Mouse (Mus musculus) hindbrain, embryonic 10.5 days (tissue): ENCODE data around the gene Hcfc2. TPM values are rescaled to one million over a fixed set of nuclear protein-coding genes. Genes with fewer than 3 reads are reported as not detected.
A peak's percentile ranks its signal among the peaks of the same experiment; 100 is the strongest.

Experiments
- DNase-seq: peaks from one replicate; pipeline ENCODE4 v3.0.0-alpha.2; 2017; ENCODE audit warnings: low spot score
- H3K27ac ChIP-seq: fragments of 300-500 bp; sonication (generic); 2 replicates; pipeline ENCODE4 v1.5.1; 2016; ENCODE audit warnings: mild to moderate bottlenecking, moderate library complexity
- H3K27me3 ChIP-seq: fragments of 300-500 bp; sonication (generic); 2 replicates; pipeline ENCODE4 v1.6.1; 2016; ENCODE audit warnings: mild to moderate bottlenecking; ENCODE audit not compliant: poor library complexity, insufficient read depth, severe bottlenecking
- H3K36me3 ChIP-seq: fragments of 300-500 bp; sonication (generic); 2 replicates; pipeline ENCODE4 v1.6.1; 2016; ENCODE audit warnings: mild to moderate bottlenecking, moderate library complexity
- H3K4me1 ChIP-seq: fragments of 300-500 bp; sonication (generic); replicated peaks from 2 replicates; pipeline ENCODE4 v1.6.1; 2016; ENCODE audit warnings: mild to moderate bottlenecking
- H3K4me3 ChIP-seq: fragments of 300-500 bp; sonication (generic); 2 replicates; pipeline ENCODE4 v1.5.1; 2016; ENCODE audit warnings: mild to moderate bottlenecking, moderate library complexity
- H3K9me3 ChIP-seq: fragments of 300-500 bp; sonication (generic); 2 replicates; pipeline ENCODE4 v1.6.1; 2016; ENCODE audit warnings: mild to moderate bottlenecking, moderate library complexity
- WGBS: fragments of 180-500 bp; shearing (Covaris S2); methylation state at CpG from one replicate; pipeline ENCODE4 v1.1.7; 2016; 5-methylcytosine and 5-hydroxymethylcytosine counted together
- polyA plus RNA-seq: library from polyadenylated mRNA; unstranded; fragments of >200 nt; fragmentation: Nextera tagmentation; extraction: Ambion mirVana; gene quantifications from 2 replicates; pipeline ENCODE4 v1.2.1, GENCODE M21; 2016

The Hcfc2 gene
- polyA plus RNA-seq, 1 experiment from 2014 or later: 27.1 TPM

DNA sequence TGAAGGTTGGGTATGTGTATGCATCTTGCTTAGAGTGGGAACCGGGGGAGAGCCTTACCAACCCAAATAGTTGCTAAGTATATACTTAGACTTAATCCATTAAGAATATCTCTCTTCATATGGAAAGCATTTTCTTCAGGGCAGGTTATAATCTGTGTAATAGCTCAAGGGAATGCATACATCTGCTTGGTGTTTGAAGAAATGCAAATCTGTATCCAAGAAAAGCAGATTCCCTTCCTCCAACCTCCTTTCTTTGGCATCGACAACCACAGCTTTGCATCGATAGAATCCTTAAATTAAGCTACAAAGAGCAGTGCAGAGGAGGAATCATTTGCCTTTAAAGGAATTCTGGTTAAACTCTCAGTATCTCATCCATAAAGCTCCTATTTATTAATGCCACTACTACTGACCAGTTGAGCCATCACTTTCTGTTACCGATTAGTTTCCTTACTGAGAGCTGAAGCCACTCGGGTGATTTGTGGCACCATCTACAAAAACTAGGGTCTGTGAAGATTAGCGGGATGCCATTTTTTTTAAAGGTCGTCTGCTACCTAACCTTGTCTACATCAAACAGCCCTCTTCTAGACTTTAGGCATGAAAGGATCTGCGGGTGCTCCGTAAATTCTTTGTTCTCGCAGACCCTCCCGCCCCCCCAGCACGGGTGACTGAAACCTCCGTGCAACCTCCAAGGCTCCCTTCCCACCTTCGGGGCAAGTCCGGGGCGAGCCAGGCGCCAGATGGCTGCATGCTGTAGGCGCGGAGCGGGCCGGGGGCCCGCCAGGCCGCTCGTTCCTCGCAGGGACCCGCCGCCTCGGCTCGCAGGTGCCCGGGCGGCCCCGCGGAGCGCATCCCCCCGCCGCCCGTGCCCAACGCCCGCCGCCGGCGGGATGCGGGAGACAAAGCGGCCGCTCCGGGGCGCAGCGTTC is 67.1 kb downstream of the Hcfc2 start:
- Histone ChIP-seq H3K9me3 (no peaks in the 10 kb centered on the region), H3K36me3 (peaks cover 37% of the 10 kb centered on the region), H3K27me3 (no peaks in the 10 kb centered on the region), H3K4me1 (peaks cover 39% of the 10 kb centered on the region), H3K4me3 (peak overlapping the region; percentile 95), H3K27ac (peak overlapping the region; percentile 100)
- DNase-seq: peak; percentile 56
- under 1% methylated on average over 48 of the region's 48 CpGs for WGBS

DNA sequence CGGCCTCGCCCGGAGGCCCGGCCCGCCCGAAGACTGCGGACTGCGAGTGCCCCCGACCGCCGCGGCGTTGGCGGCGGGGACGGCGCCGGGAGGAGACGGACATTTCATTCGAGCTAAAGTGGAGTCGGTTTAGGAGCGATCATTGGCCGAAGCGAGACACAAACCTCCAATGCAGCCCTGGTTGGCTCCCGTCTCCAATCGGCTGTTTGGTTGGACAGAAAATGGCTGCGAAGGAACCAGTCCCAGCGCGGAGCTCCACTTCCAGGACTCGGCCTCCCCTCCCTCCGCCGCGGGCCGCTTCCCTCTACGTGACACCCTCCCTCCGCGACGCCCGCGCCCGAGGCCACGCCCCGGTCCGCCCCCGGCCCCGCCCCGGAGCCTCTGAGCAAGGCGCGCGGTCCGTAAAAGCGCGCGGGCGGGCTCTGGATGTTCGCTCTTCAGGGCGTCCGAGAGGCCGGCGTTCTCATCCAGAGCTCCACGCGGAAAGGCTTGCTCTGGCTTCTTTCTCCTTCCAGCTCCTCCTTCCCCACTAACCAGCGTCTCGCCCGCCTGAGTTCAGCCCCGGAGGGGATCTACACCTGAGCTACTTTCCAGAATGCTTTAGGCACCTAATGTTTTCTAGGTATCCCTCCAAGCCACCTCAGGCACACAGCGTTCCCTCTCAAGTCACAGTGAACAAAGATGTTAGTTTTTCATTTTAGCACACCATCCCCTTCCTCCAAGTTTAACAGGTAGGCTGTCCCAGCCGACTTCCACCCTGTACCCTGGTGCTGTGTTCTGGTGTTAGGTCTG is 68.1 kb downstream of the Hcfc2 start, which contains the start of gene Nfyb:
TSS of gene Nfyb (minus strand) at position 305 of the 792 bp plus-strand sequence.
- Histone ChIP-seq H3K4me1 (peaks cover 44% of the 10 kb centered on the region), H3K27me3 (no peaks in the 10 kb centered on the region), H3K4me3 (peak within 1 kb of the TSS; percentile 95), H3K27ac (peak within 1 kb of the TSS; percentile 100), H3K9me3 (no peaks in the 10 kb centered on the region), H3K36me3 (peaks cover 27% of the 10 kb centered on the region)
- WGBS: under 1% methylated on average over 68 of the region's 68 CpGs
- peak; percentile 97 for DNase-seq

DNA sequence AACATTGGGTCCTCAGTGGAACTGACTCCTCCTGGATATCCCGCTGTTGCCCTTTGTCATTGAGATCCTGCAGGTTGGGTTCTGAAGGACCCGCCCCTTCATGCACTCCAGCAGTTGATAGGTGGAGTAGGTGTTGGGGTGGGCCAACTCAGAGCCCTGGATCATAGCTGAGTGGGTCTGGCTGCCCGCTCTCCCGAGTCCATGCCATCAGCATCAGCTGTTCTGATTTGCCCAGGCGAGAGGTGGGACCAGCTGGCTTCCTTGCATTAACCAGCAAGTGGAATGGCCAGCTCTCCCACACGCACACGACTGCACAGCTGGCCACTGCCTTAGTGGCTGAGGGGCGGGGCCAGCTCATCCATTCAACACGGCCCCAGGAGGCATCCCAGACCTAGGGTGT is 72.9 kb downstream of the Hcfc2 start:
- Histone ChIP-seq H3K27me3 (no peaks in the 10 kb centered on the region), H3K4me3 (no peak overlapping the region), H3K9me3 (peaks cover 4% of the 10 kb centered on the region; the same call in 1 of the 2 replicates), H3K36me3 (no peaks in the 10 kb centered on the region), H3K4me1 (peaks cover 14% of the 10 kb centered on the region), H3K27ac (no peak overlapping the region; the same call in 1 of the 2 replicates)
- WGBS: 24% methylated on average over 9 of the region's 9 CpGs
- peak; percentile 38 for DNase-seq

DNA sequence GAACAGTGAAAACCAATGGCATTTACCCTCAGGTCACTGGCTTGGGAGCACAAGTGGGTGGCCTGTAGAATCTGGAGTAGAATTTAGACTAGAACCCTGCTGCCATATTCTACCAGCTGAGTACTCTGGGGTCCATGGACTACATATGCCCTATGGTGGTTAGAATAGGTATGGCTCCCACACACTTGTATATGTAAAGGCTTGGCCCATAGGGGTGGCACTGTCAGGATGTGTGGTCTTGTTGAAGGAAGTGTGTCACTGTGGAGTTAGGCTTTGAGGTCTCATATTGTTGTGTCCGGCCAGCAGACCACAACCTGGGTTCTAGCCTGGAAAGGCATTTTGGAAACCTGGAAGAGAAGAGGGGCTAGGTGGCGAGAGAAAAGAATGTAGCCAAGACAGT is 74.8 kb downstream of the Hcfc2 start:
- H3K9me3 ChIP-seq: peaks cover 4% of the 10 kb centered on the region; the same call in 1 of the 2 replicates
- H3K4me3 ChIP-seq: no peak overlapping the region
- H3K4me1 ChIP-seq: peaks cover 7% of the 10 kb centered on the region
- no peak overlapping the region for H3K27ac ChIP-seq
- WGBS: 85% methylated on average over 2 of the region's 2 CpGs
- no peaks in the 10 kb centered on the region for H3K36me3 ChIP-seq
- DNase-seq: no peak
- no peaks in the 10 kb centered on the region for H3K27me3 ChIP-seq

DNA sequence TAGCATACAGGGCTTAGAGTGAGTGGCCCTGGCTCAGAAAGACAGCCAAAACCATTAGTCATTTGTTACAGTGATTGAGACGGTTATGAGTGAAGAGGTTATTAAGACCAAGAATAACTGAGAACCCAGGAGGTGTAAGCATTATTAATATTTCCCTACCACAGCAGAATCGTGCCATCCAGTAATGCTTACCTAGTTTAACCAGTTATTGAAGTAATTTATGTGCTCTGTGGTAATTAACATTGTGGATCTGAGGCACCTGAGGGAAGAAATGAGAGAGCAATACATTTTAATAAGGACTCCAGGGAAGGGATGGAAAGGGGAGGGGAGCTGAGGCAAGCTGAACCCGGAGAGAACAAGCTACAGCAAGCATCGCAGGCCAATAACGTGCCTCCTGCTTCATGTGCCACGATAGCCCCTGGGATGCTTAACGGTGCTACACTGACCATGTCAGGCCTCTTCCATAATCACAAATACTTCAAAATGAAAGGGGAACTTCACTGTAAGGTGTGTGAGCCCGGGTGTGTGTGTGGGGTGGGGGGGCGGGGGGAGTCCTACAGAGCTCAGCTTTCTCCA is 75.7 kb downstream of the Hcfc2 start:
- Histone ChIP-seq H3K4me1 (peaks cover 7% of the 10 kb centered on the region), H3K4me3 (no peak overlapping the region), H3K27me3 (no peaks in the 10 kb centered on the region), H3K36me3 (no peaks in the 10 kb centered on the region), H3K9me3 (peaks cover 4% of the 10 kb centered on the region; the same call in 1 of the 2 replicates), H3K27ac (no peak overlapping the region)
- DNase-seq: no peak
- 74% methylated on average over 9 of the region's 9 CpGs for WGBS

DNA sequence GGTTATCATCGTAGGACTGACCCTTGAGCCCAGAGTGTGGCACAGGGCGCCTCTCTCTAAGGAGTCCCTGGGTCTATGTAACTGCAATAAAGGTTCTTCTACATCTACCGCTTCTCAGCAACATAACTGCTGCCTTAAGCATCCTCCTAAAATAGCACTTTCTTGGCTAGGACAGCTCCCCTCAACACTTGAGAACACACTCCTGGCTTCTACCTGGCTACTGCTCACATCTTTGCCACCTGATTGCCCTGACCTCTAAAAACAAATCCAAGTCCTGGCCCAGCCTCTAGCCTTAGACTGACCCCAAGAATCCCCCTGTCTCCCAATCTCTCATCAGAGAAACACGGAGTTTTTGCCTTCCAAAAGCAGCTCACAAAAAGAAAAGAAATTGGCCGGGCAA is 78.9 kb downstream of the Hcfc2 start:
- no peaks in the 10 kb centered on the region for H3K27me3 ChIP-seq
- H3K4me1 ChIP-seq: peaks cover 7% of the 10 kb centered on the region
- H3K36me3 ChIP-seq: no peaks in the 10 kb centered on the region
- H3K27ac ChIP-seq: no peak overlapping the region
- peaks cover 4% of the 10 kb centered on the region; the same call in 1 of the 2 replicates for H3K9me3 ChIP-seq
- DNase-seq: no peak
- no peak overlapping the region for H3K4me3 ChIP-seq
- 91% methylated on average over 5 of the region's 5 CpGs for WGBS

DNA sequence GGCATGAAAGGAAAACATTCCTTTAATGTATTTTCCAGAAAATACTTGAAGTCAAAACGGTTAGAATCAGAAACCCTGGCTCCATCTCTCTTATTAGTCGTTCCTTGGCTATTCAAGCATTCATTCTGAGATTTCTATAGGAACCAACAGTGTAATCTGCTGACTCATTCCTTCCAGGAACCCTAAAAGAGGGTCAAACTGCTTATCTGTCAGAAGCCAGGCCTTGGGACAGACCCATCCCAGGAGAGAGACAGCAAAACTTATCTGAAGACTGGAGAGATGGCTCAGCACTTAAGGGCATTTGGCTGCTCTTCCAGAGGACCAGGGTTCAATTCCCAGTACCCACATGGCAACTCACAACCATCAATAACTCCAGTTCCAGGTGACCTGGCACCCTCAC is 81.1 kb downstream of the Hcfc2 start:
- H3K27ac ChIP-seq: no peak overlapping the region
- H3K4me3 ChIP-seq: no peak overlapping the region
- DNase-seq: no peak
- peaks cover 7% of the 10 kb centered on the region for H3K4me1 ChIP-seq
- peaks cover 4% of the 10 kb centered on the region; the same call in 1 of the 2 replicates for H3K9me3 ChIP-seq
- WGBS: 67% methylated on average over 2 of the region's 2 CpGs
- no peaks in the 10 kb centered on the region for H3K27me3 ChIP-seq
- no peaks in the 10 kb centered on the region for H3K36me3 ChIP-seq

DNA sequence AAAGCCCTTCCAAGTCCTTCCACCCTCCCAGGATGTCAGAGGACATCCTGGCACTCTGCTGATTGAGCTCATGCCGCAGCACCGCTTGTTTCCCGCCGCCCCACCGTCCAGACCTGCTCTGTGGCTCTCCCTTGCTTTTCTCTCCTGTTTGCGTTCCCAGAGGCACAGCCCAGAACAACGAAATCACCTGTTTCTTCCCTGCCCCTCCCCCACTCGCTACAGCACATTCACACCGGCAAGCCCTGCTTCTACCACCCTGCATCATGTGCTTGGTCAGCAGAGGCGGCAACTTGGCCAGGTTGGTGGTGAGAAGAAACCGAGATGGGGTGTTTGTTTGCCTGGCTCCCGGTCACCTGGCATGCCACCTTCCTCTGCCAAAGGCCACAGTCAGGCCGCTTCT is 81.9 kb downstream of the Hcfc2 start:
- H3K4me3 ChIP-seq: no peak overlapping the region
- peaks cover 7% of the 10 kb centered on the region for H3K4me1 ChIP-seq
- H3K27me3 ChIP-seq: no peaks in the 10 kb centered on the region
- 0 out of 2 replicates have a peak overlapping the region, but pooled peaks have one; percentile 46 for H3K27ac ChIP-seq
- H3K9me3 ChIP-seq: peaks cover 4% of the 10 kb centered on the region; the same call in 1 of the 2 replicates
- no peak for DNase-seq
- WGBS: 32% methylated on average over 13 of the region's 13 CpGs
- no peaks in the 10 kb centered on the region for H3K36me3 ChIP-seq

DNA sequence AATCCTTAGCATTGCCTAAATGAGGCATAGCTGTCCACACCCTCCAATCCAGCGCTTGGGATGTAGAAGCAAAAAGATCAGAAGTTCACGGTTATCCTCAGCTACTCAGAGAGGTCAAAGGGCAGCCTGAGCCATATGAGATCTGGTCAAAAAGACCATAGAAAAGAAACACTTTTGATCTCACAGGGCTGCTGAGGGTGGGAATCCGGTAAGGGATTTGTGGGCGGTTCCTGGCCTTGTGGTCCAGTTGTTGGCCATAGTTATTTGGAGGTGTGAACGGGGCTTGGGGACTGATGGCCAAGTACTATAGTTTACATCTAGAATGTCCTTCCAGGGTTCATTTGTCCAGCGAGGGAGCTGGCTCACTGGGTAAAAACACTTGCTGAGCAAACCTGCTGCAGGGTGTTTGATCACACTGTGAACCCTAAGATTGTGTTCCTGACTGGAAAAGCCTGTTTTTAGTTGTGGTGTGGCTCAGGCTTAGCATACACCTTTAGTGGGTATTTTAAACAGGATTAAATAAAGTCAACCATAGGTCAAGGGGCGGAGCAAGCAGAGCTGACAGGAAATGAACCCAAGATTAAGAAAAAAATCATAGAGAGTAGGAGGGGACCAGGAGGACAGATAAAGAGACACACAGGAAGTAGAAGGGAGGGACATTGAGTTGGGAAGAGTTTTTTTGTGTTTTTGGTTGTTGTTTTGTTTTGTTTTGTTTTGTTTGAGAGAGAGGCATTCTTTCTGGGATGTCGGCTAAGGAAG is 83.0 kb downstream of the Hcfc2 start:
- Histone ChIP-seq H3K27me3 (no peaks in the 10 kb centered on the region), H3K36me3 (no peaks in the 10 kb centered on the region), H3K27ac (no peak overlapping the region), H3K4me1 (peaks cover 7% of the 10 kb centered on the region), H3K9me3 (no peaks in the 10 kb centered on the region), H3K4me3 (no peak overlapping the region)
- no peak for DNase-seq
- 76% methylated on average over 8 of the region's 8 CpGs for WGBS

DNA sequence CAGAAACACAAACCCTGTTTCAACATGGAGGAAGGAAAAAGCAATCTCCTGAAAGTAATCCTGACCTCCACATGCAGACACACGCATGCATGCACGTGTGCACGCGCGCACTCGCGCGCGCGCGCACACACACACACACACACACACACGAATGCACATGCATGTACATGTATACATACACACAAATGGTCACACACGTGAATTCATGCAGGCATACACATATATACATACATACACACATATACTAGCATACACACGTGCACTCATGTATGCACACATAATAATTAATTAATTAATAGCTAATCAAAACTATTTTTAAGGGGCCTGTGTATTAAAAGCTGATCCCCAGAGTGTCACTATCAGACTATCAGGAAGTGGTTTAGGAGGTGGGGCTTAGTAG is 83.9 kb downstream of the Hcfc2 start:
- WGBS: 96% methylated on average over 14 of the region's 14 CpGs
- H3K36me3 ChIP-seq: no peaks in the 10 kb centered on the region

DNA sequence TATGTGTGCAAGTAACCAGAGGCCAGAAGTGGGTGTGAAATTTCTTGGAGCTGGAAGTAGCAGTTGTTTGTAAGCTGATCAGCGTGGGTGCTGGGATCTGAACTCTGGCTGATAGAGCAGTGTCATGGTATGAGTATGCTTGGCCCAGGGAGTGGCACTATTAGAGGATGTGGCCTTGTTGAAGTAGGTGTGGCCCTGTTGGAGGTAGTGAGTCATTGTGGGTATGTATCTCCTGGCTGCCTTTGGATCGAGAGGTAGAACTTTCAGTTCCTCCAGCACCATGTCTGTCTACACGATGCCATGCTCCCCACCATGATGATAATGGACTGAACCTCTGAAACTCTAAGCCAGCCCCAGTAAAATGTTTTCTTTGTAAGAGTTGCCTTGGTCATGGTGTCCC is 84.4 kb downstream of the Hcfc2 start:
- no peak for DNase-seq
- Histone ChIP-seq H3K27me3 (no peaks in the 10 kb centered on the region), H3K4me3 (no peak overlapping the region), H3K4me1 (peaks cover 7% of the 10 kb centered on the region), H3K36me3 (no peaks in the 10 kb centered on the region), H3K27ac (no peak overlapping the region), H3K9me3 (no peaks in the 10 kb centered on the region)
- WGBS: 96% methylated on average over 3 of the region's 3 CpGs

More for the DNA sequence above, 83.9 kb downstream of the Hcfc2 start:
- Histone ChIP-seq H3K27me3 (no peaks in the 10 kb centered on the region), H3K9me3 (no peaks in the 10 kb centered on the region), H3K27ac (no peak overlapping the region), H3K4me3 (no peak overlapping the region), H3K4me1 (peaks cover 7% of the 10 kb centered on the region)
- no peak for DNase-seq

DNA sequence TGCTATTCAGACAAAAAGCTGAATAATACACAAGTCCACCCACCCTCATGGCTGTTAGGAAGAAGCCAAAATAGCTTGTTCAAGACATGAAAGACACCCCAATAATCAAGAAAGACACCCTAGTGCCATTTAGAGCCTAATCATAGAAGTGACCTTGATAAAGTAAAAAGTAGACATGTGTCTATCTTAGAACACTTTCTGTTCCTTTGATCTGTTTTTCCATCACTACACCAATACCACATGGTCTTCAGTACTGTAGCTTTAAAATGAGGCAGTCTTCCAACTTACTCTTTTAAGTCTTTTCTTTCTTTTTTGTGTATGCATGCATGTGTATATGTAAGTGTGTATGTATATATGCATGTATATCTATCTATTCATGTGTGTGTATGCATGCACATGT is 84.9 kb downstream of the Hcfc2 start:
- DNase-seq: no peak
- no peak overlapping the region for H3K27ac ChIP-seq
- no peaks in the 10 kb centered on the region for H3K36me3 ChIP-seq

More for the DNA sequence above, 84.9 kb downstream of the Hcfc2 start:
- no peak overlapping the region for H3K4me3 ChIP-seq
- peaks cover 7% of the 10 kb centered on the region for H3K4me1 ChIP-seq
- no peaks in the 10 kb centered on the region for H3K9me3 ChIP-seq
- H3K27me3 ChIP-seq: no peaks in the 10 kb centered on the region
